Mouse (Mus musculus) MEL (cell line): ENCODE measurements at regions not wholly inside any gene's neighbourhood (a gene's known extent, or its start where the extent isn't known, plus 50 kb on each side); places are given as distances from the start of the nearest gene placed in this dataset.

ENCODE experiments used
- DNase-seq: peaks from one replicate; pipeline ENCODE4 v3.0.0; 2011; ENCODE audit warnings: low read depth, low spot score
- H3K27ac ChIP-seq: 2 replicates; pipeline ENCODE4 v1.5.1; 2012; ENCODE audit warnings: low read depth, mild to moderate bottlenecking, control low read depth, low read length, moderate library complexity; ENCODE audit not compliant: control insufficient read depth
- H3K27me3 ChIP-seq, 2 experiments: fragments of 150-350 bp in 1 of 2; sonication (generic) in 1 of 2; 2 replicates each; pipeline ENCODE4 v1.6.1; 2012; ENCODE audit warnings: low read length in 2 of 2, mild to moderate bottlenecking in 2 of 2, improper control_type of control experiment in 1 of 2, moderate library complexity in 1 of 2; ENCODE audit not compliant: insufficient read depth in 2 of 2, control insufficient read depth in 1 of 2
- H3K36me3 ChIP-seq, 2 experiments: 2 replicates each; pipeline ENCODE4 v1.6.1; 2012 to 2014; ENCODE audit warnings: low read length in 2 of 2, improper control_type of control experiment in 1 of 2, inconsistent platforms in 1 of 2, mild to moderate bottlenecking in 1 of 2; ENCODE audit not compliant: insufficient read depth in 2 of 2, control insufficient read depth in 1 of 2
- H3K4me1 ChIP-seq, 2 experiments: fragments of 150-350 bp in 1 of 2; sonication (generic) in 1 of 2; 2 replicates each; pipeline ENCODE4 v1.6.1; 2012; ENCODE audit warnings: low read length in 2 of 2, improper control_type of control experiment in 1 of 2, mild to moderate bottlenecking in 1 of 2; ENCODE audit not compliant: insufficient read depth in 2 of 2, control insufficient read depth in 1 of 2
- H3K4me3 ChIP-seq, 2 experiments: fragments of 150-350 bp in 1 of 2; sonication (generic) in 1 of 2; 2 replicates each; pipeline ENCODE4 v1.5.1; 2012; ENCODE audit warnings: low read depth in 2 of 2, low read length in 2 of 2, mild to moderate bottlenecking in 2 of 2, moderate library complexity in 2 of 2, control low read depth in 1 of 2, improper control_type of control experiment in 1 of 2; ENCODE audit not compliant: control insufficient read depth in 1 of 2, insufficient read depth in 1 of 2
- H3K79me2 ChIP-seq: 2 replicates; pipeline ENCODE4 v1.6.1; 2012; ENCODE audit warnings: mild to moderate bottlenecking, low read length, moderate library complexity; ENCODE audit not compliant: control insufficient read depth, poor library complexity, insufficient read depth
- H3K9ac ChIP-seq: 2 replicates; pipeline ENCODE4 v1.6.1; 2012; ENCODE audit warnings: low read depth, mild to moderate bottlenecking, control low read depth, low read length, moderate library complexity; ENCODE audit not compliant: control insufficient read depth, poor library complexity, severe bottlenecking
- H3K9me3 ChIP-seq: fragments of 150-350 bp; sonication (generic); replicated peaks from 2 replicates; pipeline ENCODE4 v1.6.1; 2012; ENCODE audit warnings: mild to moderate bottlenecking, low read length, improper control_type of control experiment, moderate library complexity; ENCODE audit not compliant: insufficient read depth
- CHD1 ChIP-seq: IDR thresholded peaks from 2 replicates; pipeline ENCODE4 v1.6.1; 2012; ENCODE audit warnings: low read depth, mild to moderate bottlenecking, inconsistent platforms, low read length, improper control_type of control experiment
- CTCF ChIP-seq, 3 experiments: IDR thresholded peaks in 2 of 3; conservative IDR thresholded peaks in 1 of 3; 2 replicates each; pipeline ENCODE4 v1.5.1; 2011 to 2012; ENCODE audit warnings: low read length in 3 of 3, low read depth in 2 of 3, mild to moderate bottlenecking in 2 of 3, improper control_type of control experiment in 1 of 3, inconsistent platforms in 1 of 3, mixed read lengths in 1 of 3, moderate library complexity in 1 of 3; ENCODE audit not compliant: control insufficient read depth in 1 of 3, insufficient read depth in 1 of 3, poor library complexity in 1 of 3, severe bottlenecking in 1 of 3
- ELF1 ChIP-seq: IDR thresholded peaks from 2 replicates; pipeline ENCODE4 v1.6.1; 2014; ENCODE audit warnings: low read depth, mild to moderate bottlenecking, inconsistent platforms, low read length, improper control_type of control experiment, moderate library complexity
- HCFC1 ChIP-seq: IDR thresholded peaks from 2 replicates; pipeline ENCODE4 v1.6.1; 2012; ENCODE audit warnings: low read depth, mild to moderate bottlenecking, inconsistent platforms, low read length, improper control_type of control experiment, moderate library complexity
- JUND ChIP-seq: IDR thresholded peaks from 2 replicates; pipeline ENCODE4 v1.6.1; 2011; ENCODE audit warnings: low read depth, mild to moderate bottlenecking, improper control_type of control experiment, low read length
- KAT2A ChIP-seq: conservative IDR thresholded peaks from 2 replicates; pipeline ENCODE4 v1.6.1; 2012; ENCODE audit warnings: low read depth, low read length, improper control_type of control experiment, inconsistent platforms
- MEF2A ChIP-seq: IDR thresholded peaks from 2 replicates; pipeline ENCODE4 v1.6.1; 2014; ENCODE audit warnings: low read depth, mild to moderate bottlenecking, inconsistent platforms, low read length, improper control_type of control experiment; ENCODE audit not compliant: poor library complexity, insufficient replicate concordance, severe bottlenecking; ENCODE audit errors: extremely low read depth
- MYB ChIP-seq: IDR thresholded peaks from 2 replicates; pipeline ENCODE4 v1.6.1; 2011; ENCODE audit warnings: mild to moderate bottlenecking, low read depth, low read length, improper control_type of control experiment
- MYC ChIP-seq: IDR thresholded peaks from 2 replicates; pipeline ENCODE4 v1.6.1; 2011; ENCODE audit warnings: low read depth, mild to moderate bottlenecking, low read length, improper control_type of control experiment, moderate library complexity
- NRF1 ChIP-seq: IDR thresholded peaks from 2 replicates; pipeline ENCODE4 v1.6.1; 2014; ENCODE audit warnings: low read depth, mild to moderate bottlenecking, inconsistent platforms, low read length, improper control_type of control experiment, moderate library complexity; ENCODE audit not compliant: poor library complexity, insufficient read depth, severe bottlenecking
- POLR2A ChIP-seq, 2 experiments: IDR thresholded peaks; 2 replicates each; pipeline ENCODE4 v1.6.1; 2011 to 2012; ENCODE audit warnings: low read length in 2 of 2, mild to moderate bottlenecking in 2 of 2, control low read depth in 1 of 2, improper control_type of control experiment in 1 of 2, low read depth in 1 of 2, moderate library complexity in 1 of 2; ENCODE audit not compliant: control insufficient read depth in 1 of 2, insufficient read depth in 1 of 2, poor library complexity in 1 of 2
- POLR2AphosphoS2 ChIP-seq: IDR thresholded peaks from 2 replicates; pipeline ENCODE4 v1.6.1; 2011; ENCODE audit warnings: low read length, improper control_type of control experiment
- POLR2AphosphoS5 ChIP-seq: IDR thresholded peaks from 2 replicates; pipeline ENCODE4 v1.6.1; 2012; ENCODE audit warnings: low read depth, borderline replicate concordance, mild to moderate bottlenecking, inconsistent platforms, low read length, moderate library complexity, mixed read lengths
- TAL1 ChIP-seq: IDR thresholded peaks from 2 replicates; pipeline ENCODE4 v1.6.1; 2012; ENCODE audit warnings: mild to moderate bottlenecking, inconsistent platforms, low read length, moderate library complexity, mixed read lengths
- TCF12 ChIP-seq: IDR thresholded peaks from 2 replicates; pipeline ENCODE4 v1.6.1; 2014; ENCODE audit warnings: low read depth, mild to moderate bottlenecking, inconsistent platforms, low read length, improper control_type of control experiment, moderate library complexity
- USF1 ChIP-seq: IDR thresholded peaks from 2 replicates; pipeline ENCODE4 v1.6.1; 2014; ENCODE audit warnings: low read depth, mild to moderate bottlenecking, inconsistent platforms, low read length, improper control_type of control experiment, moderate library complexity
- USF2 ChIP-seq, 2 experiments: IDR thresholded peaks; 2 replicates each; pipeline ENCODE4 v1.6.1; 2011 to 2012; ENCODE audit warnings: improper control_type of control experiment in 2 of 2, low read length in 2 of 2, borderline replicate concordance in 1 of 2, inconsistent platforms in 1 of 2, low read depth in 1 of 2, mild to moderate bottlenecking in 1 of 2; ENCODE audit not compliant: insufficient read depth in 1 of 2
- ZMIZ1 ChIP-seq: IDR thresholded peaks from 2 replicates; pipeline ENCODE4 v1.6.1; 2012; ENCODE audit warnings: low read depth, mild to moderate bottlenecking, inconsistent platforms, low read length, improper control_type of control experiment, moderate library complexity
- ZNF384 ChIP-seq: IDR thresholded peaks from 2 replicates; pipeline ENCODE4 v1.6.1; 2012; ENCODE audit warnings: low read depth, mild to moderate bottlenecking, inconsistent platforms, low read length, improper control_type of control experiment

DNA sequence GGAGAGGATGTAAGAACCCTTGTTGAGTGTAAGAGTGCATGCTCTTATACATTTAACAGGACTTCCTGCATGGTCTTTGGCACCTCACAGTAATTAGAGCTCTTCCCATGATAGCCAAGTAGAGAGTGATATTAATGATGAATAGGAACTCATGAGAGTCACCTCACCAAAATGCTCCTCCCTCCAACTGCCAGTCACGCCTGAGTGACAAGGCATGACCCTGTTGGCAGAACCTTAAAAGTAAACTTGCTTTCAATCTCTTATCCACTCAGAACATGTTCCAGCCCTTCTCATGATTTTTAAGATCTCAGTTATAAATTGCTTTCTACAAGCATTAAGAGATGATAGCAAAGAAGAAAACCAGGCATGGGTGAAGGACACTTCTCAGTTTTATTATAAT, 291.8 kb downstream of the Tox3 start:
- H3K9ac ChIP-seq = no peak overlapping the region
- H3K79me2 ChIP-seq = no peaks in the 10 kb centered on the region
- H3K36me3 ChIP-seq = no peaks in the 10 kb centered on the region
- no peaks in the 10 kb centered on the region for H3K27me3 ChIP-seq
- H3K9me3 ChIP-seq = no peaks in the 10 kb centered on the region
- no peak overlapping the region for H3K27ac ChIP-seq
- no peak for DNase-seq
- no peak for TF ChIP-seq CHD1
- H3K4me3 ChIP-seq = no peak overlapping the region
- no peaks in the 10 kb centered on the region for H3K4me1 ChIP-seq

DNA sequence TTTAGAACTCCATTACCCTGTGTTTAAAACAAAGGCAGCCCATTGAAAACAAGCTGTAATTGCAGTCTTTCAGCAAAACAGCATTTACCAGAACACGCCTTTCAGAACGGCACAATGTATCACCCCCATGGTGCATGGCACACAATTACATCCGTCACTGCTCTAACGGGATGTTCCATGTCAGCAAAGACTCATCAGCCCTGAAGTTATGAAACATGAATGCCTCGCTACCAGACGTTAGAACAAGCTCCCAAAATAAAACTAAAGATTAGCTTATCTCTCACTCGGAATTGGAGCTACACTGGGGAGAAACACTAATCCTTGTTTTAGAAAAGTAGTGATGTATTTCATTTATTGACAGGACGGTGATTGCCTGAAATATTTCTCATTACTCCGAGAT, 301.4 kb downstream of the Tox3 start:
- no peak overlapping the region for H3K9ac ChIP-seq
- no peaks in the 10 kb centered on the region for H3K9me3 ChIP-seq
- H3K4me1 ChIP-seq = no peaks in the 10 kb centered on the region
- H3K79me2 ChIP-seq = no peaks in the 10 kb centered on the region
- H3K27me3 ChIP-seq = no peaks in the 10 kb centered on the region
- H3K27ac ChIP-seq = no peak overlapping the region
- DNase-seq = no peak
- no peak overlapping the region for H3K4me3 ChIP-seq
- no peaks in the 10 kb centered on the region for H3K36me3 ChIP-seq
- TF ChIP-seq TCF12 (no peak), MYB (no peak), USF2 (IDR thresholded peaks at IDR 0.05; ENCODE audit: borderline replicate concordance in 1 of 2, insufficient read depth in 1 of 2, low read depth in 1 of 2, low read length in 2 of 2) (no peak), TAL1 (no peak), KAT2A (no peak), MYC (no peak), USF1 (no peak), POLR2A (IDR thresholded peaks at IDR 0.05; ENCODE audit: control insufficient read depth in 1 of 2, insufficient read depth in 1 of 2, low read depth in 1 of 2, low read length in 2 of 2, poor library complexity in 1 of 2) (no peak), NRF1 (no peak), ELF1 (no peak), CHD1 (no peak)

DNA sequence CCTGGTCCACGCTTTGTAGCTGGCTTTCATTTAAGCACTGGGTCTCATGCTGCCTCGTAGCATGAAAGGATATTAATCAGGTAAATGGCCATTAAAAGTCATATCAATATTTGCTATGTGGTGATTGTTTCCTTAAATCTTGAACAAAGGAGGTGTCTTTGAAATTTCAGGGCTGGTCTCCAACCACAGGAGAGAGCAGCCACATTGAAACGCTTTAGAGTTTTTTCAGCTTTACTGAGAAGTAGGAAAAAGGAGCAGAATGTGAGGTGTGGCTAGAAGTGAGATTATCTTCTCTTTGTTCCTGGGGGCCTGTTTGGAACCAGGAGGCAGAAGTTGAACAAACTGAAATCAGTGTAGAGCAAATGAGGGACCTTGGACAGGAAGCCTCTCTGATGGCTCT, 311.7 kb downstream of the Tox3 start:
- Histone ChIP-seq H3K4me3 (no peak overlapping the region), H3K36me3 (no peaks in the 10 kb centered on the region), H3K9me3 (no peaks in the 10 kb centered on the region), H3K9ac (no peak overlapping the region), H3K79me2 (no peaks in the 10 kb centered on the region), H3K27ac (no peak overlapping the region), H3K4me1 (no peaks in the 10 kb centered on the region), H3K27me3 (no peaks in the 10 kb centered on the region)
- TF ChIP-seq CTCF (IDR thresholded peaks at IDR 0.05 in 2 of 3, conservative IDR thresholded peaks at IDR 0.05 in 1 of 3; ENCODE audit: control insufficient read depth in 1 of 3, insufficient read depth in 1 of 3, low read depth in 2 of 3, low read length in 3 of 3, poor library complexity in 1 of 3, severe bottlenecking in 1 of 3) (no peak), HCFC1 (no peak), JUND (no peak), NRF1 (no peak), POLR2AphosphoS5 (no peak), POLR2AphosphoS2 (no peak), POLR2A (IDR thresholded peaks at IDR 0.05; ENCODE audit: control insufficient read depth in 1 of 2, insufficient read depth in 1 of 2, low read depth in 1 of 2, low read length in 2 of 2, poor library complexity in 1 of 2) (no peak), TAL1 (no peak), ZMIZ1 (no peak), TCF12 (no peak), MEF2A (no peak), ZNF384 (no peak), CHD1 (no peak)
- DNase-seq = no peak
